Mouse (Mus musculus) megakaryocyte, adult 5-6 weeks (primary cell): ENCODE measurements around the gene Gys1. TPM values are rescaled to one million over a fixed set of nuclear protein-coding genes. Genes with fewer than 3 reads are reported as not detected.

Experiments used
- total RNA-seq, 2 experiments: library from RNA; stranded (forward) in 1 of 2; stranded (reverse) in 1 of 2; fragments of 153-499, 151-499 nt in 1 of 2; fragments of 221-1000, 200-1000 nt in 1 of 2; gene quantifications; 2 replicates each; pipeline versions ENCODE4 v1.2.3 to v1.2.4; 2015 to 2017

Gene Gys1
- total RNA-seq, 2 experiments from 2014 or later = 7.2 to 9.8 TPM

Other genes with a start within 250 kb of the Gys1 start
Only the 30 nearest of the 32 such genes appear.
- gene Ccdc155, start 230.0 kb upstream of the Gys1 start, total RNA-seq (2015) = not detected in 2 replicates
- not detected in 2 replicates for gene Ccdc155, start 230.0 kb upstream of the Gys1 start, total RNA-seq (2017)
- gene Dkkl1, start 222.7 kb upstream of the Gys1 start, total RNA-seq (2015) = 1.0 and 1.6 TPM in 2 replicates
- gene Dkkl1, start 222.7 kb upstream of the Gys1 start, total RNA-seq (2017) = 1.1 and 5.0 TPM in 2 replicates
- gene Tead2, start 219.1 kb upstream of the Gys1 start, total RNA-seq (2015) = 0.07 TPM in 1 of 2 replicates, not detected in the other
- not detected in 2 replicates for gene Tead2, start 219.1 kb upstream of the Gys1 start, total RNA-seq (2017)
- 105 and 111 TPM in 2 replicates for gene Cd37, start 195.7 kb upstream of the Gys1 start, total RNA-seq (2015)
- 67.9 and 74.9 TPM in 2 replicates for gene Cd37, start 195.7 kb upstream of the Gys1 start, total RNA-seq (2017)
- gene Slc6a16, start 193.8 kb upstream of the Gys1 start, total RNA-seq (2015) = not detected in 2 replicates
- not detected in 2 replicates for gene Slc6a16, start 193.8 kb upstream of the Gys1 start, total RNA-seq (2017)
- 0.27 and 0.78 TPM in 2 replicates for gene Slc6a21, start 157.3 kb upstream of the Gys1 start, total RNA-seq (2015)
- not detected in 2 replicates for gene Slc6a21, start 157.3 kb upstream of the Gys1 start, total RNA-seq (2017)
- gene Trpm4, start 101.1 kb upstream of the Gys1 start, total RNA-seq (2015) = 3.2 and 4.7 TPM in 2 replicates
- gene Trpm4, start 101.1 kb upstream of the Gys1 start, total RNA-seq (2017) = 4.8 and 5.4 TPM in 2 replicates
- not detected in 2 replicates for gene Hrc, start 99.6 kb upstream of the Gys1 start, total RNA-seq (2015)
- 0.07 TPM in 1 of 2 replicates, not detected in the other for gene Hrc, start 99.6 kb upstream of the Gys1 start, total RNA-seq (2017)
- gene Ppfia3, start 67.8 kb upstream of the Gys1 start, total RNA-seq (2015) = 0.50 TPM in 1 of 2 replicates, not detected in the other
- gene Ppfia3, start 67.8 kb upstream of the Gys1 start, total RNA-seq (2017) = not detected in 2 replicates
- gene Lin7b, start 64.3 kb upstream of the Gys1 start, total RNA-seq (2015) = 0.71 TPM in 1 of 2 replicates, not detected in the other
- gene Lin7b, start 64.3 kb upstream of the Gys1 start, total RNA-seq (2017) = not detected in 2 replicates
- 69.6 and 94.3 TPM in 2 replicates for gene Snrnp70, start 39.1 kb upstream of the Gys1 start, total RNA-seq (2015)
- gene Snrnp70, start 39.1 kb upstream of the Gys1 start, total RNA-seq (2017) = 261 and 320 TPM in 2 replicates
- gene Kcna7, start 29.2 kb upstream of the Gys1 start, total RNA-seq (2015) = not detected in 2 replicates
- not detected in 2 replicates for gene Kcna7, start 29.2 kb upstream of the Gys1 start, total RNA-seq (2017)
- not detected in 2 replicates for gene Ntf5, start 21.1 kb upstream of the Gys1 start, total RNA-seq (2015)
- not detected in 2 replicates for gene Ntf5, start 21.1 kb upstream of the Gys1 start, total RNA-seq (2017)
- not detected in 2 replicates for gene Lhb, start 14.0 kb upstream of the Gys1 start, total RNA-seq (2015)
- not detected in 2 replicates for gene Lhb, start 14.0 kb upstream of the Gys1 start, total RNA-seq (2017)
- 48.6 and 51.6 TPM in 2 replicates for gene Ruvbl2, start 3.3 kb downstream of the Gys1 start, total RNA-seq (2015)
- gene Ruvbl2, start 3.3 kb downstream of the Gys1 start, total RNA-seq (2017) = 52.9 and 60.2 TPM in 2 replicates
- 2,869 and 3,213 TPM in 2 replicates for gene Ftl1, start 25.0 kb downstream of the Gys1 start, total RNA-seq (2015)
- gene Ftl1, start 25.0 kb downstream of the Gys1 start, total RNA-seq (2017) = 1,589 and 1,786 TPM in 2 replicates
- gene Bax, start 32.1 kb downstream of the Gys1 start, total RNA-seq (2015) = 24.6 and 25.0 TPM in 2 replicates
- 31.8 and 37.4 TPM in 2 replicates for gene Bax, start 32.1 kb downstream of the Gys1 start, total RNA-seq (2017)
- gene Tulp2, start 47.0 kb downstream of the Gys1 start, total RNA-seq (2015) = not detected in 2 replicates
- gene Tulp2, start 47.0 kb downstream of the Gys1 start, total RNA-seq (2017) = not detected in 2 replicates
- gene Gm45808, start 52.0 kb downstream of the Gys1 start, total RNA-seq (2015) = not detected in 2 replicates
- gene Gm45808, start 52.0 kb downstream of the Gys1 start, total RNA-seq (2017) = 0.61 TPM in 1 of 2 replicates, not detected in the other
- gene Dhdh, start 54.0 kb downstream of the Gys1 start, total RNA-seq (2015) = 15.5 and 18.3 TPM in 2 replicates
- 14.2 and 16.0 TPM in 2 replicates for gene Dhdh, start 54.0 kb downstream of the Gys1 start, total RNA-seq (2017)
- 54.9 and 59.1 TPM in 2 replicates for gene Nucb1, start 75.6 kb downstream of the Gys1 start, total RNA-seq (2015)
- 178 and 199 TPM in 2 replicates for gene Nucb1, start 75.6 kb downstream of the Gys1 start, total RNA-seq (2017)
- gene Ppp1r15a, start 91.4 kb downstream of the Gys1 start, total RNA-seq (2015) = 29.2 and 39.1 TPM in 2 replicates
- 50.0 and 64.7 TPM in 2 replicates for gene Ppp1r15a, start 91.4 kb downstream of the Gys1 start, total RNA-seq (2017)
- gene Plekha4, start 91.5 kb downstream of the Gys1 start, total RNA-seq (2015) = not detected in 2 replicates
- gene Plekha4, start 91.5 kb downstream of the Gys1 start, total RNA-seq (2017) = 0.24 TPM in 1 of 2 replicates, not detected in the other
- 0.25 TPM in 1 of 2 replicates, not detected in the other for gene Hsd17b14, start 120.0 kb downstream of the Gys1 start, total RNA-seq (2015)
- not detected in 2 replicates for gene Hsd17b14, start 120.0 kb downstream of the Gys1 start, total RNA-seq (2017)
- 24.6 and 26.6 TPM in 2 replicates for gene Bcat2, start 135.3 kb downstream of the Gys1 start, total RNA-seq (2015)
- 16.7 and 24.1 TPM in 2 replicates for gene Bcat2, start 135.3 kb downstream of the Gys1 start, total RNA-seq (2017)
- gene Fgf21, start 180.6 kb downstream of the Gys1 start, total RNA-seq (2015) = not detected in 2 replicates
- gene Fgf21, start 180.6 kb downstream of the Gys1 start, total RNA-seq (2017) = not detected in 2 replicates
- gene Fut1, start 182.4 kb downstream of the Gys1 start, total RNA-seq (2015) = not detected in 2 replicates
- not detected in 2 replicates for gene Fut1, start 182.4 kb downstream of the Gys1 start, total RNA-seq (2017)
- gene Izumo1, start 187.0 kb downstream of the Gys1 start, total RNA-seq (2015) = not detected in 2 replicates
- gene Izumo1, start 187.0 kb downstream of the Gys1 start, total RNA-seq (2017) = 0.22 TPM in 1 of 2 replicates, not detected in the other
- 0.20 TPM in 1 of 2 replicates, not detected in the other for gene Rasip1, start 192.6 kb downstream of the Gys1 start, total RNA-seq (2015)
- gene Rasip1, start 192.6 kb downstream of the Gys1 start, total RNA-seq (2017) = 0.29 TPM in 1 of 2 replicates, not detected in the other
- not detected in 2 replicates for gene Mamstr, start 205.1 kb downstream of the Gys1 start, total RNA-seq (2015)
- 0.53 TPM in 1 of 2 replicates, not detected in the other for gene Mamstr, start 205.1 kb downstream of the Gys1 start, total RNA-seq (2017)